Mouse (Mus musculus) urinary bladder, postnatal 0 days (tissue): ENCODE results near the gene Cyp2j7. TPM values are rescaled to one million over a fixed set of nuclear protein-coding genes. Genes with fewer than 3 reads are reported as not detected.

Experiments used
- polyA plus RNA-seq: library from polyadenylated mRNA; unstranded; fragments of >200 nt; fragmentation: Nextera tagmentation; extraction: Ambion mirVana; gene quantifications from 2 replicates; pipeline ENCODE4 v1.2.1, GENCODE M21; 2015

The Cyp2j7 gene
- polyA plus RNA-seq: not detected in 2 replicates

GRCm38 (mm10) chr4:96236559-96236958, at the start of gene Cyp2j7:
Gene Cyp2j7 (minus strand): TSS chr4:96236659.

Other genes starting within 250 kb of the Cyp2j7 start
- gene Cyp2j13, start 159.1 kb downstream of the Cyp2j7 start, polyA plus RNA-seq: not detected in 2 replicates
- gene Cyp2j12, start 95.5 kb downstream of the Cyp2j7 start, polyA plus RNA-seq: not detected in 2 replicates
- gene Cyp2j11, start 112.0 kb upstream of the Cyp2j7 start, polyA plus RNA-seq: not detected in 2 replicates